Mouse (Mus musculus) thymus, adult 2 months (tissue): ENCODE data around the gene Swi5. TPM values are rescaled to one million over a fixed set of nuclear protein-coding genes. Genes with fewer than 3 reads are reported as not detected.

Experiments
- DNase-seq: peaks from one replicate; pipeline ENCODE4 v3.0.0; 2021
- H3K27ac ChIP-seq: fragments of 200-500 bp; 2 replicates; pipeline ENCODE4 v1.5.1; 2012; ENCODE audit warnings: low read length, control low read depth; ENCODE audit not compliant: control insufficient read depth, insufficient read depth
- H3K27me3 ChIP-seq: fragments of 200-500 bp; 2 replicates; pipeline ENCODE4 v1.6.1; 2012; ENCODE audit warnings: mild to moderate bottlenecking, low read length, moderate library complexity, mixed read lengths; ENCODE audit not compliant: control insufficient read depth, insufficient read depth
- H3K36me3 ChIP-seq: fragments of 200-500 bp; 2 replicates; pipeline ENCODE4 v1.6.1; 2012; ENCODE audit warnings: mild to moderate bottlenecking, low read length, moderate library complexity; ENCODE audit not compliant: control insufficient read depth, insufficient read depth
- H3K4me1 ChIP-seq: fragments of 200-500 bp; replicated peaks from 2 replicates; pipeline ENCODE4 v1.6.1; 2012; ENCODE audit warnings: low read length; ENCODE audit not compliant: control insufficient read depth, insufficient read depth
- H3K4me3 ChIP-seq: fragments of 200-500 bp; 2 replicates; pipeline ENCODE4 v1.5.1; 2012; ENCODE audit warnings: mild to moderate bottlenecking, low read length, control low read depth, moderate library complexity; ENCODE audit not compliant: control insufficient read depth, insufficient read depth
- CTCF ChIP-seq: fragments of 200-500 bp; IDR thresholded peaks from 2 replicates; pipeline ENCODE4 v1.5.1; 2012; ENCODE audit warnings: mild to moderate bottlenecking, control low read depth, low read length, moderate library complexity, borderline replicate concordance; ENCODE audit not compliant: control insufficient read depth, poor library complexity, insufficient read depth; ENCODE audit errors: extremely low read depth
- POLR2A ChIP-seq: fragments of 200-500 bp; IDR thresholded peaks from 2 replicates; pipeline ENCODE4 v1.6.1; 2012; ENCODE audit warnings: mild to moderate bottlenecking, low read length, control low read depth, moderate library complexity; ENCODE audit not compliant: control insufficient read depth, poor library complexity, insufficient read depth; ENCODE audit errors: extremely low read depth
- WGBS: fragments of 180-500 bp; shearing (Covaris S2); methylation state at CpG from one replicate; pipeline ENCODE4 v1.1.7; 2018; 5-methylcytosine and 5-hydroxymethylcytosine counted together
- polyA plus RNA-seq: library from polyadenylated mRNA; depleted of rRNA; stranded (reverse); fragments of >200 nt; gene quantifications from 2 replicates; pipeline ENCODE4 v1.2.3, GENCODE M21; 2012; rRNA removed

Gene Swi5
- polyA plus RNA-seq, 1 experiment: 168 TPM

DNA sequence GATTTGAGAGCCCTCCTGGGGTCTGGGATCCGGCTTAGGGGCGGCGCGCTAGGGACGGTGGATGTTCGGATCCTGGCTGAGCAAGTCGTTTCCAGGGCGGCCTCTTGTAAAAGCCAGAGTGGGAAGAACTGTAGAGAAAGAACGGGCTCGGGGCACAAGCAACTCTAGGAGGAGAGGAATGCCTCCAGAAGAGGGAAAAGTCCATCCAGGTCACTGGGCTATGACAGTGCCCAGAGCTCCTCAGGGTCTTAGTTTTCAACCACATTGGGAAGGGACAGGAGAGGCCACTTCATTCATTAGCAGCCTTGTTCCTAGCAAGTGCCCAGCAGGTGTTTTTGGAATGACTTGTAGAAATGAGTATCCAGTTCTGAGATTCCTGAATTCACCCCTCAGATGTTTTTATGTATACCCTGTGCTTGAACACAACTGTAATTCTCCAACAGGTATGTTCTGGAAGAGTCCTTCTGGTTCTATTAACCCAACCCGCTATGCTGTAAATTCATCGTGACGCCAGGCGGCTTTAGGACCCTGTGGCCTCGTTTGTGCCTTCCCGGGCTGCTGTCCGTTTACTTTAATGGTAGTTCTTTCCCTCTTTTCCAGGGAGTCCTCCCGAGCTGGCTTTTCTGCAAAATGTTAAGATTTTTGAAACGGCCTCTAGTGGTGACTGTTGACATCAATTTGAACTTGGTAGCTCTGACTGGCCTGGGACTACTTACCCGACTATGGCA lies 51.0 kb downstream of the Swi5 start:
- DNase-seq: peak; percentile 49
- peak overlapping the region; percentile 20; the same call in 1 of the 2 replicates for H3K27ac ChIP-seq
- under 1% methylated on average over 20 of the region's 20 CpGs for WGBS
- no peaks in the 10 kb centered on the region for H3K27me3 ChIP-seq
- peak overlapping the region; percentile 72 for H3K4me3 ChIP-seq
- H3K36me3 ChIP-seq: peaks cover 4% of the 10 kb centered on the region; the same call in 1 of the 2 replicates
- TF ChIP-seq CTCF (0 out of 2 replicates have a peak, but pooled peaks have one; percentile 36), POLR2A (no peak)
- H3K4me1 ChIP-seq: peaks cover 13% of the 10 kb centered on the region

DNA sequence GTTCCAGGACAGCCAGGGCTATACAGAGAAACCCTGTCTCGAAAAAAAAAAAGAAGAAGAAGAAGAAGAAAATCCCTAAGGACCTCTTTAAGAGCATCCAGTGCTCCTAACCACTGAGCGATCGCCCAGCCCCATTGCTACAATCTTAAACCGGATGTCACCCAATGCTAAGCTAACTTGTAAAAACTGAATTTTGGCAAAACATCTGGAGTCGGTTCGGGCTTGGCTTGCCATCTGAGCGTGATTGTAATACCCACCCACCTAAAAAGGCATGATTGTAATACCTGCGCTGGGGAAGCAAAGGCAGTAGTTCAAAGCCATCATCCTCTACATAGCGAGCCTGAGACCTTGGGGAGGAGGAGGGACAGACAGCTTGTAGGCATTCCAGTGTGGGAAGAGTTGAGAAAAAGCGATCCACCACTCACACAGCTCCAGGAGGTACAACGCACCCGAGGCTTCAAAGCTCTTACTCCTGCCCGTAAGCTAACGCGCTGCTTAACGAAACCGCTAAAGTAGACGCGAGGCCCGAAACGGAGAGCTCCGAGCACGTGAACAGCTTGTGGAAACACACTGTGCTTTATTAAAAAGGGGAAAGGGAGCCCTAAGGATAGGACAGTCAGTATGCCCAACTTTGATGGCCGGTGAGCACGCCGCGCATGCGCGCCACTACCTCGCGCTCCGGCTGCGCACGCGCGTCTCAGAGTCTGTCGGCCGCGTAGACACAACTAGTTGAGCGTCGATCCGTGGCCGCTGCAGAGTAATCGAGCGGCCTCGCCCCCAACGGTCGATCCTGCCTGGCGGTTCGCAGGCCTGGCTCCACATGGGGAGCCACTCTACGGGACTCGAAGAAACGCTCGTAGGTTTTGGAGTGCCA lies 51.8 kb downstream of the Swi5 start, which contains the start of gene Pomt1:
Gene Pomt1, plus strand, starts transcription at position 705 of the 874 bp plus-strand sequence.
- Histone ChIP-seq H3K27ac (peak within 1 kb of the TSS; percentile 69), H3K36me3 (peaks cover 12% of the 10 kb centered on the region), H3K4me1 (peaks cover 13% of the 10 kb centered on the region), H3K4me3 (peak within 1 kb of the TSS; percentile 94), H3K27me3 (no peaks in the 10 kb centered on the region)
- peak; percentile 86 for DNase-seq
- TF ChIP-seq CTCF (no peak), POLR2A (peak; percentile 85)
- whole genome bisulfite sequencing: under 1% methylated on average over 54 of the region's 54 CpGs

DNA sequence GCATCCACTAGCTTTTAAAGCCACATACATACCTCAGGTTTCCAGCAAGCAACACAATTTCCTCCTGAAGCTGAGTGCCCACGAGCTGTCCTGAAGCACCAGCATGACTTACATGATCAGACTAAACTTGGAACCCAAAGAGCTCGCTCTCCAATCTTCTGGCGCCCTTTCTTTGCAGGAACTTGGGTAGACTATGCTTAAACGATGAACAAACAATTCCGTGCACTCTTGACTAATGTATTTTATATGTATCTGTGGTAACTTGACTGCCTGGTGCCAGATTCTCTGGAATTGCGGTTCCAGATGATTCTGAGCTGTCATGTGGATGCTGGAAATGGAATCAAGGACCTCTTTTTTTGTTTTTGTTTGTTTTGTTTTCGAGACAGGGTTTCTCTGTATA lies 52.4 kb downstream of the Swi5 start:
- TF ChIP-seq POLR2A (no peak), CTCF (no peak)
- DNase-seq: no peak
- no peaks in the 10 kb centered on the region for H3K27me3 ChIP-seq
- H3K36me3 ChIP-seq: peaks cover 19% of the 10 kb centered on the region
- H3K27ac ChIP-seq: peak overlapping the region; percentile 69
- 35% methylated on average over 7 of the region's 7 CpGs for WGBS
- peak overlapping the region; percentile 94; the same call in 1 of the 2 replicates for H3K4me3 ChIP-seq
- H3K4me1 ChIP-seq: peaks cover 11% of the 10 kb centered on the region

Other genes with a start within 250 kb of the Swi5 start
- gene Fam78a, start 203.2 kb downstream of the Swi5 start, polyA plus RNA-seq: 189 and 210 TPM in 2 replicates
- 2.9 and 7.7 TPM in 2 replicates for gene Plpp7, start 192.5 kb downstream of the Swi5 start, polyA plus RNA-seq
- gene Prrc2b, start 137.0 kb downstream of the Swi5 start, polyA plus RNA-seq: 104 and 134 TPM in 2 replicates
- gene Pomt1, start 51.5 kb downstream of the Swi5 start, polyA plus RNA-seq: 36.4 and 42.1 TPM in 2 replicates
- 109 and 127 TPM in 2 replicates for gene Uck1, start 27.9 kb downstream of the Swi5 start, polyA plus RNA-seq
- 36.6 and 37.5 TPM in 2 replicates for gene Golga2, start 691 bp downstream of the Swi5 start, polyA plus RNA-seq
- 517 and 528 TPM in 2 replicates for gene Ciz1, start 64.3 kb upstream of the Swi5 start, polyA plus RNA-seq
- 10.7 and 12.1 TPM in 2 replicates for gene Dnm1, start 65.3 kb upstream of the Swi5 start, polyA plus RNA-seq
- 192 and 257 TPM in 2 replicates for gene 1110008P14Rik, start 93.9 kb upstream of the Swi5 start, polyA plus RNA-seq
- gene Lcn2, start 100.2 kb upstream of the Swi5 start, polyA plus RNA-seq: 23.8 and 27.3 TPM in 2 replicates
- 17.9 and 24.7 TPM in 2 replicates for gene Ptges2, start 107.8 kb upstream of the Swi5 start, polyA plus RNA-seq
- 8.8 and 9.2 TPM in 2 replicates for gene Naif1, start 162.4 kb upstream of the Swi5 start, polyA plus RNA-seq
- gene Slc25a25, start 163.4 kb upstream of the Swi5 start, polyA plus RNA-seq: 25.3 and 29.3 TPM in 2 replicates
- 57.4 and 66.7 TPM in 2 replicates for gene Fam102a, start 247.3 kb upstream of the Swi5 start, polyA plus RNA-seq